Mouse (Mus musculus): Measurements from ENCODE around the gene Rnf212b.

- TF ChIP-seq MYC (IDR thresholded peaks at IDR 0.05; ENCODE audit: low read depth, low read length) (no peak), SMC3 (IDR thresholded peaks at IDR 0.05; ENCODE audit: low read depth, low read length) (no peak), MAX (IDR thresholded peaks at IDR 0.05; ENCODE audit: low read length) (no peak), POLR2A (IDR thresholded peaks at IDR 0.05; ENCODE audit: low read depth, low read length) (no peak), CTCF (conservative IDR thresholded peaks at IDR 0.05 in 1 of 2, IDR thresholded peaks at IDR 0.05 in 1 of 2; ENCODE audit: low read depth in 2 of 2, low read length in 2 of 2) (no peak), EP300 (IDR thresholded peaks at IDR 0.05; ENCODE audit: low read length) (no peak), USF1 (IDR thresholded peaks at IDR 0.05; ENCODE audit: low read depth, low read length) (no peak), CHD2 (IDR thresholded peaks at IDR 0.05; ENCODE audit: low read length) (no peak)
Measured at GRCm38 (mm10) chr14:54806124-54806523, 7.8 kb upstream of the Rnf212b start.

All from CH12.LX (cell line).